Mouse (Mus musculus): ENCODE data around the gene Kank4.

GRCm38 (mm10) chr4:98726590-98727237 is 90.6 kb downstream of the Kank4 start, which contains the start of gene L1td1:
- TF ChIP-seq CTCF (IDR thresholded peaks at IDR 0.05; ENCODE audit: extremely low read depth, insufficient read length, insufficient replicate concordance, low read depth, low read length) (no peak), POLR2A (IDR thresholded peaks at IDR 0.05; ENCODE audit: low read depth, low read length) (no peak)

Measured in small intestine, adult 2 months (tissue).